15 mouse cellular contexts compared by ENCODE assay signal in genomic region chr2:14763931-14764330, GRCm38 (mm10).
DNase-seq lines count a peak whose midpoint lies in the region; ATAC-seq lines count a peak whose summit lies in the region.
"Had no signal": no experiment of that assay in that cellular context is flagged by ENCODE, and none has a peak within 500 bp of the region (broad histone marks: within the 10 kb centered on the region; RNA-seq: fewer than 3 reads in every experiment).

No protein-coding gene starts in this region.

- peak; percentile 92 for ATAC-seq in frontal cortex, adult (ENCODE audit: low TSS enrichment)
- ATAC-seq: activated CD4-positive, CD25-positive, alpha-beta regulatory T cell, adult 4 months; intestine, embryonic 15.5 days; liver, embryonic 12.5 days had no signal

- peak; percentile 60 for DNase-seq in layer of hippocampus, adult 11-12 months (ENCODE audit: low spot score)
- DNase-seq in layer of hippocampus, postnatal 25 days (ENCODE audit: extremely low spot score in 1 of 2, low spot score in 1 of 2): no peak
- peak; percentile 81 for DNase-seq in layer of hippocampus, adult 9-11 months
- peak; percentile 16 for DNase-seq in lung, postnatal 14 days
- no peak for DNase-seq in kidney, adult 18-20 months
- DNase-seq in urinary bladder, adult 18-20 months (ENCODE audit: low spot score in 2 of 2): no peak
- DNase-seq in kidney, adult 9 months: no peak
- DNase-seq: cerebellum, postnatal 25 days; heart, adult 18-20 months; spleen, adult 18-20 months; thymus, postnatal 25 days had no signal

Comparison
In these comparisons a context has a peak if more than half of its experiments do, and no peak if none do; other contexts are left out.
1. DNase-seq: peak in layer of hippocampus, adult 11-12 months (single experiment), layer of hippocampus, adult 9-11 months (single experiment) and lung, postnatal 14 days (single experiment); none in layer of hippocampus, postnatal 25 days (0 of 2), kidney, adult 18-20 months (single experiment), urinary bladder, adult 18-20 months (0 of 2) and kidney, adult 9 months (single experiment).